Mouse (Mus musculus) limb, embryonic 14.5 days (tissue): Measurements from ENCODE around the gene Glmn. TPM values are rescaled to one million over a fixed set of nuclear protein-coding genes. Genes with fewer than 3 reads are reported as not detected.

Source experiments
- ATAC-seq: fragments of 200-750 bp; cut with Nextera tagmentation; 2 replicates; pipeline ENCODE4 v1.8.0; 2017; ENCODE audit warnings: low read depth, moderate number of reproducible peaks, moderate TSS enrichment; ENCODE audit not compliant: low FRiP score
- DNase-seq: peaks from one replicate; pipeline ENCODE4 v3.0.0-alpha.2; 2015; ENCODE audit warnings: low spot score
- H3K27ac ChIP-seq: fragments of 300-500 bp; sonication (generic); replicated peaks from 2 replicates; pipeline ENCODE4 v1.5.1; 2014; ENCODE audit warnings: low read depth, mild to moderate bottlenecking, low read length, moderate library complexity, mixed read lengths
- H3K27me3 ChIP-seq: fragments of 300-500 bp; sonication (generic); 2 replicates; pipeline ENCODE4 v1.6.1; 2014; ENCODE audit warnings: low read length, mixed read lengths; ENCODE audit not compliant: control insufficient read depth, insufficient read depth
- H3K36me3 ChIP-seq: fragments of 300-500 bp; sonication (generic); 2 replicates; pipeline ENCODE4 v1.6.1; 2014; ENCODE audit warnings: mild to moderate bottlenecking, low read length, moderate library complexity, mixed read lengths; ENCODE audit not compliant: control insufficient read depth, insufficient read depth
- H3K4me1 ChIP-seq: fragments of 300-500 bp; sonication (generic); 2 replicates; pipeline ENCODE4 v1.6.1; 2014; ENCODE audit warnings: antibody characterized with exemption, low read length, mixed read lengths; ENCODE audit not compliant: control insufficient read depth, insufficient read depth
- H3K4me2 ChIP-seq: fragments of 300-500 bp; sonication (generic); replicated peaks from 2 replicates; pipeline ENCODE4 v1.6.1; 2014; ENCODE audit warnings: low read depth, mild to moderate bottlenecking, low read length, moderate library complexity; ENCODE audit not compliant: severe bottlenecking
- H3K4me3 ChIP-seq: fragments of 300-500 bp; sonication (generic); replicated peaks from 2 replicates; pipeline ENCODE4 v1.5.1; 2014; ENCODE audit warnings: low read length
- H3K9ac ChIP-seq: fragments of 300-500 bp; sonication (generic); 2 replicates; pipeline ENCODE4 v1.6.1; 2014; ENCODE audit warnings: mild to moderate bottlenecking, low read depth, low read length, moderate library complexity; ENCODE audit not compliant: severe bottlenecking
- H3K9me3 ChIP-seq: fragments of 300-500 bp; sonication (generic); 2 replicates; pipeline ENCODE4 v1.6.1; 2016; ENCODE audit warnings: low read length; ENCODE audit not compliant: control insufficient read depth
- POLR2A ChIP-seq: fragments of 200-500 bp; IDR thresholded peaks from 2 replicates; pipeline ENCODE4 v1.8.0; 2012; ENCODE audit warnings: inconsistent platforms, mild to moderate bottlenecking, moderate library complexity, borderline replicate concordance; ENCODE audit not compliant: insufficient read depth, insufficient read length; ENCODE audit errors: extremely low read depth
- WGBS: fragments of 180-500 bp; shearing (Covaris S2); extraction: QIAGEN DNeasy Blood & Tissue Kit; methylation state at CpG from one replicate; pipeline ENCODE4 v1.1.7; 2014; 5-methylcytosine and 5-hydroxymethylcytosine counted together
- polyA plus RNA-seq, 2 experiments: library from polyadenylated mRNA; depleted of rRNA in 1 of 2; stranded (reverse) in 1 of 2; unstranded in 1 of 2; fragments of >200 nt; fragmentation: Nextera tagmentation in 1 of 2; extraction: Ambion mirVana in 1 of 2; gene quantifications; 2 replicates each; pipeline versions ENCODE4 v1.2.1 to v1.2.3; 2012 to 2014

Gene Glmn
- polyA plus RNA-seq, 2 experiments = 19.1 to 30.7 TPM

- no peak overlapping the region for H3K4me2 ChIP-seq
- no peak overlapping the region for H3K27ac ChIP-seq
- no peak overlapping the region for H3K9ac ChIP-seq
- no peaks in the 10 kb centered on the region for H3K9me3 ChIP-seq
- no peaks in the 10 kb centered on the region for H3K4me1 ChIP-seq
- DNase-seq = no peak
- no peak overlapping the region for H3K4me3 ChIP-seq
- ATAC-seq = no peak
- H3K27me3 ChIP-seq = no peaks in the 10 kb centered on the region
- WGBS = 50% methylated on average over 5 of the region's 5 CpGs
- H3K36me3 ChIP-seq = peaks cover 59% of the 10 kb centered on the region
- no peak for TF ChIP-seq POLR2A
Measured at GRCm38 (mm10) chr5:107554336-107554735, 43.4 kb downstream of the Glmn start.

GRCm38 (mm10) chr5:107548444-107548843 is 49.2 kb downstream of the Glmn start:
- Histone ChIP-seq H3K9ac (no peak overlapping the region), H3K27me3 (no peaks in the 10 kb centered on the region), H3K36me3 (peaks cover 28% of the 10 kb centered on the region), H3K4me2 (no peak overlapping the region), H3K4me1 (no peaks in the 10 kb centered on the region), H3K9me3 (no peaks in the 10 kb centered on the region), H3K27ac (no peak overlapping the region), H3K4me3 (no peak overlapping the region)
- WGBS = 87% methylated on average over 3 of the region's 3 CpGs
- no peak for TF ChIP-seq POLR2A
- ATAC-seq (no peak), DNase-seq (no peak)

- ATAC-seq = no peak
- DNase-seq = no peak
- Histone ChIP-seq H3K27me3 (no peaks in the 10 kb centered on the region), H3K36me3 (peaks cover 25% of the 10 kb centered on the region), H3K9ac (no peak overlapping the region), H3K9me3 (no peaks in the 10 kb centered on the region), H3K4me1 (no peaks in the 10 kb centered on the region), H3K4me3 (no peak overlapping the region), H3K4me2 (no peak overlapping the region), H3K27ac (no peak overlapping the region)
- no peak for TF ChIP-seq POLR2A
- WGBS = 84% methylated on average over 3 of the region's 3 CpGs
Measured at GRCm38 (mm10) chr5:107547955-107548354, 49.7 kb downstream of the Glmn start.

GRCm38 (mm10) chr5:107545927-107546326 is 51.8 kb downstream of the Glmn start:
- DNase-seq (no peak), ATAC-seq (no peak)
- Histone ChIP-seq H3K27ac (no peak overlapping the region), H3K4me3 (no peak overlapping the region), H3K27me3 (no peaks in the 10 kb centered on the region), H3K4me1 (no peaks in the 10 kb centered on the region), H3K4me2 (no peak overlapping the region), H3K9me3 (no peaks in the 10 kb centered on the region), H3K9ac (no peak overlapping the region), H3K36me3 (peaks cover 16% of the 10 kb centered on the region)
- 70% methylated on average over 4 of the region's 4 CpGs for WGBS
- TF ChIP-seq POLR2A = no peak

DNA sequence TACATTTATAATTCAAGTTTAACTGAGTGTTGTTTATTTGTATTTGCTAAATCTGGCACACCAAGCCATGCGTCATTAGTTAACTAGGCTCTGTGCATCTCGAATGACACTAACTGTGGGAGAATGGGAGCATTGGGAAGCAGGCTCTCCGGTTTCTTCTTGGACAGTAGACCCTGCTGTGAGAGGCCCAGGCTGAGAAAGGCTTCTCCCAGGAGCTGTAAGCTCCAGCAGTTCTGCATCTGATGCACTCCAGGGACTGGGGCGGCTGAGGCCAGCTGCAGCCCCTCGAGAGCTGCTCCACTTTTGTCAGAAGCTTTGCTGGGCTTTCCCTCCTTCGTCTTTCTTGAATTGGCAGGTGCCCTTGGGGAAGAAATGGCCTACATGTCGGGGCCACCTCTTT is 56.0 kb downstream of the Glmn start:
- H3K4me3 ChIP-seq = no peak overlapping the region
- no peaks in the 10 kb centered on the region for H3K27me3 ChIP-seq
- 40% methylated on average over 7 of the region's 7 CpGs for WGBS
- H3K9ac ChIP-seq = no peak overlapping the region
- H3K27ac ChIP-seq = no peak overlapping the region
- TF ChIP-seq POLR2A = no peak
- no peak overlapping the region for H3K4me2 ChIP-seq
- H3K9me3 ChIP-seq = no peaks in the 10 kb centered on the region
- no peaks in the 10 kb centered on the region for H3K36me3 ChIP-seq
- ATAC-seq (no peak), DNase-seq (no peak)
- H3K4me1 ChIP-seq = no peaks in the 10 kb centered on the region

DNA sequence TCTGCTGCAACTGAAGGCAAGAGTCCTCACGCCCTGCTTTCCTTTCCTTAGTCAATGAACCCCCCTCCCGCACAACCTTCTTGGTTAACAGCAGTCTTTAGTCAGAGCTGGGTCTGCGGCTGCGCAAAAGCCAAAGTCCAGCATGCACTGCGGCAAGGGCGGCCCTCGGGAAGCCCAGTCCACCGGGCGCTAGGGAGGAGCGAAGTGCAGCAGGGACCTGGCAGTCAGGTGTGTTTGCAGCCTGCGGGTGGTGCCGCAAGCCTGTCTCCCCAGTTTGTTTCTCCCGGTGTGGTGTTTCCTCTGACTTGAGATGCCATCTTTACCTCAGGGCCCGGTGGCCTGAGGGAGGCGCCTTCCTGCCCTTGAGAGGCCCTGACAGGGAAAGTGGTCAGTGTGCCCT is 63.1 kb downstream of the Glmn start, which contains the start of gene 1700028K03Rik:
Gene 1700028K03Rik, plus strand, starts transcription at position 129 of the 400 bp plus-strand sequence.
- 66% methylated on average over 15 of the region's 15 CpGs for WGBS

More for the DNA sequence above, 63.1 kb downstream of the Glmn start, which contains the start of gene 1700028K03Rik:
- Histone ChIP-seq H3K4me2 (no peak within 1 kb of the TSS), H3K9me3 (no peaks in the 10 kb centered on the region), H3K36me3 (no peaks in the 10 kb centered on the region), H3K27ac (no peak within 1 kb of the TSS), H3K27me3 (no peaks in the 10 kb centered on the region), H3K4me3 (no peak within 1 kb of the TSS), H3K9ac (no peak within 1 kb of the TSS), H3K4me1 (no peaks in the 10 kb centered on the region)
- DNase-seq = no peak
- no peak for TF ChIP-seq POLR2A
- ATAC-seq = no peak
